Mouse (Mus musculus): ENCODE results near the gene Mst1.

Mst1 gene

DNA sequence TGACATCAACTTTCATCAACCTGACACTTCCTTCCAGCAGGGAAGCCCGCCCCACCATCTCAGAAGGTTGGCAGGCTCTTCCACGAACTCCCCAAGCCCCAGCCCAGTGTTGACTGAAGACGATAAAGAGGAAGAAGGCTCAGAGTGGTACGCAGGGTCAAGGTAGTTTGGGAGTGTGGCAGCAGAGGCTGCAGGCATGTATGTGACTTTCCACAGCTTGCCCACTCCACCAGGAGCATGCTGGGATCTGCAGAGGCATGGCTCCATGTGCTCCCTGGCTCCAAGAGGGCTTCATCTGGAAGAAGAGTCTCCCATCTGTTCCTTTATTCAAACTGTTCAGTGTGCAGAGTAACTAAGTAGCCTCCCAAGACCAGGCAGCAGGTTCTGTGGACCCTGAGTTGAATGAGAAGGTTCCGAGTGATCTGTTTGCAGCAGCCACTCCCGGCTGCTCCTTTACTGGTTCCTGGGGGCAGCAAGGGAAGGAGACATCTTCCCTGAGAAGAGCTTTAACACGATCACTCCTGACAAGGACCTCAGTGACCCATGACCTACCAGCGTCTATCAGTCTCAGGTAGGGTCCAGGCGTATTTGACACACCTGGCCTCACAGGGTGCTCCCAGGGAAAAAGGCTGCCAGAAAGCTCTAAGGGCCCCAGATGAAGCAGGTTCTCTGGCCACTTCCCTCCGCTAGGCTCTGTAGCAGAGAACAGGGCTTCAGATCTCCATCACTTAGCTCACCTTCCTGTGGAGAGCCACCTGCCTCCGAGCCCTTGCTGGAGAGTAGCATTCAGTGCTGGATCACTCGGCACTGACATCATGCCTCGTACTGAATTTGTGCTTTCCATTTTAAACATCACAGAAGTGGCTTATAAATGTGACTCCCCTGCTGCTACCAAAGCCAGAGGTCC is 49.1 kb downstream of the Mst1 start:
- no peak for DNase-seq (ENCODE audit: low read depth, low spot score)

DNA sequence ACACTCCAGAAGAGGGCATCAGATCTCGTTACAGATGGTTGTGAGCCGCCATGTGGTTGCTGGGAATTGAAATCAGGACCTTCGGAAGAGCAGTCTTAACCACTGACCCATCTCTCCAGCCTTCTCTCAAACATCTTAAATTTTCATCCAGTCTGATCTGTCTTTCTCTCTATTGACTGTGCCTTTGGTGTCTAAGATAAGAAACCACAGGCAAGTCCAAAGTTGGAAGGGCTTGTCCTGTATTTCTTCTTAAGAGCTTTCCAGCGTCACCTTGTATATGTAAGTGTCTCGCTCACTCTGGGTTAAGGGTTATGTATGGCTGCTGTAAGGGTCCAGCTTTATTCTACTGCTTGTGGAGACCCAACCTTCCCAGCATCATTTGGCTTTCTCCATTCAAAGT is 51.3 kb downstream of the Mst1 start:
- no peak for DNase-seq (ENCODE audit: low read depth, low spot score)

DNA sequence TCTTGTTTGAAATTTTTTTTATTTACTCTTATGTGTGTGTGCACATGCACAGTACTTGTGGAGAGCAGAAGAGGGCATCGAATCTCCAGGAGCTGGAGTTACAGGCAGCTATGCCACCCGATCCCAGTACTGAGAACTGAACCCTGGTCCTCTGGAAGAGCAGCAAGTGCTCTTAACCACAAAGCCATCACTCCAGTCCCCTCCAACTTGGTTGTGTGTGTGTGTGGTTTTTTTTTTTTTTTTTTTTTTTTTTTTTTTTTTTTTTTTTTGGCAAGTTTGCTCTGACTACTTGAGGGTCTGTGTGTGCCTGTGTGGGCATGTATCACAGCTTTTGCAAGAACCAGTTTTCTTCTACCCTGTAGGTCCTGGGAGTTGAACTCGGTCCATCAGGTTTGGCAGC is 52.1 kb downstream of the Mst1 start:
- no peak for DNase-seq (ENCODE audit: low read depth, low spot score)

DNA sequence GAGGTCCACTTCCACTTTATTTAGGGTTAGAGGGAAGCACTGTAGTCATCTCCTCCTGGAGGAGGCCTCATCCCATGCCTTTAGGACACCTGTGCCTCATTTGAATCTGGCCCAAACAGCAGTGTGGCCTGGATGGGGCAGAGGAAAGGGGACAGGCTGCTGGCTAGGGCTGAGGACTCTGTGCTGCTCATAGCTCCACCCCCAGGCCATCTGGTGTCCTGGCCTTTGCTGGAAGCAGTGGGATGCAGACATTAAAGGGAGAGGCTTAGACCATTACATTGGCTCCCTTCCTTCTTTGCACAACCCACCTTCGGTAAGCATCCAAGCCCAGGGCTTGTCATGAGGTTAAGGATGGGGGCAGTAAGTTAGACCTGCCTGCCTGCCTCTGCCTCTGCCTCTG is 53.2 kb downstream of the Mst1 start:
- no peak for DNase-seq (ENCODE audit: low read depth, low spot score)
